Mouse (Mus musculus) lung, postnatal 36 days (tissue): ENCODE measurements around the gene 4930433I11Rik.
"Not testable (repeated sequence)": the region's sequence is repeated elsewhere in the genome, so short reads cannot be mapped to it uniquely, and the experiment has no call there.

Experiments
- DNase-seq: peaks from one replicate; pipeline ENCODE4 v3.0.0; 2022; ENCODE audit warnings: mixed read lengths

4930433I11Rik gene

DNA sequence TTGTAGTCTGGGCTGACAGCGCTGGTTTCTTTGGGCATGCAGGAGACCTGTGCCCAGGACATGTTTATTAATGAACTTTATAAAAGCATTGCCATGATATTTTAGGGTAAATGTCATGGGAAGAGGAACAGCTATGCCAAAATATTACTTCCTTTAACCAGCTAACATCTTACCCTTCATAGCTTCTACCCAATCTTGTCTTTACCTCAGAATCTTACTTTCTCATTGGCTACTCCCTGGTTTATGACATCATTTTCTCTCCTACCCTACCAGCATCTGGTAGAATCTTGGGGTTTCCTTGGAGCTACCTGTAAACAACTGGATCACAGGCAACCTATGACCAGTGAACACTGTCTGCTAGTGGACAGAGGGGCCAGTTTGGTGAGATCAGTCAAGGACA is at the start of gene 4930433I11Rik:
Gene 4930433I11Rik (plus strand): TSS at position 301 of the 400 bp plus-strand sequence.
- no peak for DNase-seq

DNA sequence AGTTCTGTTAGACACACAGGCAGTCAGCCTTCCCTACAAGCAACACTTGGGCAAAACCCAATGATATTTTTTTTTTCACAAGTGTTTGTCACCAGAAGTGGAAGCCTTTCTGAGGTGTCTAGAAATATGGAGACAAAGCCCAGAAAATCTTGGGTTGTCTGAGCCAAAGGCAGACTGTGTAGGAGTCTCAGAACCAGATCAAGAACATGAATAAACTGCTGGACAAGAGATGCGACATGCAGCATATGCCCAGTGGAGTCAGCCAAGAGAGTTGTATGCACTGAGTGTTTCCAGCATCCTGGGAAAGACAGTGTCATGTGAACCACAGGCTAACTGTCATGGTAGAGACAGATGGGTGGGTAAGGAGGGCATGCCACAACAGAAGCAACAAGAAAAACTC is 48.0 kb upstream of the 4930433I11Rik start:
- no peak for DNase-seq

DNA sequence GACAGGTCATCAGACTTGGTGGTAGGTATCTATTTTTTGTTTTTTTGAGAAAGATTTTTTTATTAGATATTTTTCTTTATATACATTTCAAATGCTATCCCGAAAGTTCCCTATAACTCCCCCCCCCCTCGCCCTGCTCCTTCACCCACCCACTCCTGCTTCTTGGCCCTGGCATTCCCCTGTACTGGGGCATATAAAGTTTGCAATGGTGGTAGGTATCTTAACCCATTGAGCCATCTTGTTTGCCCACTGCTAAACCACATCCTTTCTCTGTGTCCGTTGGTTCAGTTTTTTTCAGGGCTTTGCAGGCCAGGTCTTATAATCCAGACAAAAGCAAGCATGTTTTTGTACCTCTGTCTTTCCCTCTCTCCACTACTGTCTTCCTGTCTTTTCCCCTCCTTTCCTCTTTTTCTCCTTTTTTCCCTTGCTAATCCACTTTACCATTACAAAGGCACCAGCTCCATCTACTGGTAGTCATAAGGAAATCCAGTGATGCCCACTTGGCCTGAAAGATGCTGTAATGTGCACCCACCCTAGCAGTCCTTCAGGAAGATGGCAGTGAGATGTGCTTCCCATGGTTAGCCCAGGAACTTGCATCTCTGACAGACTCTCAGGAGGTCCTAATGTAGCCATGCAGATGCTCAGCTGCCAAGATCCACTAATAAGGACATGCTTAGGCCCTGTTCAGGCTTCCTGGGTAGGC is 45.0 kb upstream of the 4930433I11Rik start:
- no peak for DNase-seq

DNA sequence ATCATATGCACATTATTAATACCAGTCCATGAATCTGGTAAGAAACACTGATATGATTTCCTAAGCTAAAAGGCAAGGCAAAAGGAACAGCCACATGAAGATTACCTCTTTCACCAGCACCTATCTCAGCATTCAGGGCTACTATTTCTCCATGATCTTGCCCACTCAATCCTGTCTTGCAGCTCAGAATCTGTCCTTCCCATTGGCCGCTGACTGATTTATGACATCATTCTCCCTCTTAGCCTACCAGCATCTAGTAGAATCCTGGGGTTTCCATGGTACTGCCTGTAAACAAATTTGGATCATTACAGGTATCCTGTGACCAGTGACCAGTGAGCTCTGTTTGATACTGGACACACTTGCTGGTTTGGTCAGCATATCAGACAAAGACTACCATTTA is 45.1 kb downstream of the 4930433I11Rik start, which contains the start of gene Gm4884:
Gene Gm4884 (plus strand): TSS at position 301 of the 400 bp plus-strand sequence.
- DNase-seq, result not testable (repeated sequence)

DNA sequence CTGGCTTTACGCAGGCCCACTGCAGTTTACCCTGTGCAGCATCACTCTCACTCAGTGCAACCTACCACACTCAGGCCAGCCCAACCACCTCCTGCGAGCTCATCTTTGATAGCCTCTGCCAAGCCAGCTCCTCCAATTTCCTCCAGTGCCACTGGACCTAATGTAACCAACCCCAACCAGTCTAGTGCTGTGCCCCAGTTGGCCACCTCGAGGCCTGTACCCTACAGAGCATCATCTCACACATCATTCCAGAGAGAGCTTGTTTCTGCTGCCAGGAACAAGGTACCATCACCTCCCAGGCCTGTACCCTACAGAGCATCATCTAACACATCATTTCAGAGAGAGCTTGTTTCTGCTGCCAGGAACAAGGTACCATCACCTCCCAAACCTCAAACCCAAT is 56.7 kb downstream of the 4930433I11Rik start:
- not testable (repeated sequence) for DNase-seq
